23 mouse cellular contexts compared by ENCODE assay signal in genomic region chr15:61455042-61455441, GRCm38 (mm10).
A peak's percentile ranks its signal among the peaks of the same experiment; 100 is the strongest.
DNase-seq lines count a peak whose midpoint lies in the region; ATAC-seq and TF ChIP-seq lines count a peak whose summit lies in the region.
"Had no signal": no experiment of that assay in that cellular context is flagged by ENCODE, and none has a peak within 500 bp of the region (broad histone marks: within the 10 kb centered on the region; RNA-seq: fewer than 3 reads in every experiment).

No protein-coding gene starts in this region.

- H3K79me2 ChIP-seq in CH12.LX (replicated peaks; ENCODE audit: control insufficient read depth, extremely low read depth, insufficient read depth, poor library complexity, severe bottlenecking) = no peaks in the 10 kb centered on the region

- no peak overlapping the region for H3K4me3 ChIP-seq in CH12.LX (replicated peaks in 1 of 3; ENCODE audit: low read depth in 2 of 3, low read length in 2 of 3, poor library complexity in 1 of 3)
- no peak overlapping the region for H3K4me3 ChIP-seq in hindbrain, postnatal 0 days (ENCODE audit: low read length)
- no peak overlapping the region for H3K4me3 ChIP-seq in kidney, embryonic 16.5 days (ENCODE audit: low read length)
- H3K4me3 ChIP-seq in kidney, adult 2 months (ENCODE audit: insufficient read depth, low read depth, low read length) = no peak overlapping the region

- in situ Hi-C loops in CH12.LX (cut with MboI; ENCODE audit: low pct_ligation_motif_present, low pct_unique_long_range_greater_than_20kb, low sequenced_read_pairs) = no loop called here

- TF ChIP-seq POLR2A in CH12.LX (IDR thresholded peaks at IDR 0.05; ENCODE audit: low read depth, low read length) = no peak
- TF ChIP-seq POLR2A in kidney, adult 2 months (IDR thresholded peaks at IDR 0.05; ENCODE audit: low read depth, low read length) = no peak

- no peak overlapping the region for H3K27ac ChIP-seq in CH12.LX (ENCODE audit: insufficient read depth, low read depth)
- no peak overlapping the region for H3K27ac ChIP-seq in hindbrain, postnatal 0 days
- no peak overlapping the region for H3K27ac ChIP-seq in kidney, embryonic 16.5 days (ENCODE audit: low read length)
- no peak overlapping the region for H3K27ac ChIP-seq in kidney, adult 2 months (ENCODE audit: insufficient read depth, low read depth, low read length)

- H3K9ac ChIP-seq in CH12.LX (ENCODE audit: insufficient read depth, low read depth) = no peak overlapping the region
- H3K9ac ChIP-seq in hindbrain, postnatal 0 days (replicated peaks; ENCODE audit: low read length) = no peak overlapping the region
- H3K9ac ChIP-seq in kidney, embryonic 16.5 days (replicated peaks; ENCODE audit: low read length) = no peak overlapping the region

- no peak overlapping the region for H3K4me2 ChIP-seq in CH12.LX (ENCODE audit: insufficient read depth, low read depth, poor library complexity, severe bottlenecking)
- no peak overlapping the region for H3K4me2 ChIP-seq in hindbrain, postnatal 0 days (ENCODE audit: low read depth, low read length)
- no peak overlapping the region for H3K4me2 ChIP-seq in kidney, embryonic 16.5 days (replicated peaks; ENCODE audit: low read depth, low read length)

- H3K36me3 ChIP-seq in CH12.LX (replicated peaks in 1 of 2; ENCODE audit: control insufficient read depth in 1 of 2, insufficient read depth in 1 of 2, low read length in 1 of 2) = no peaks in the 10 kb centered on the region
- no peaks in the 10 kb centered on the region for H3K36me3 ChIP-seq in hindbrain, postnatal 0 days (ENCODE audit: insufficient read depth, low read length)
- no peaks in the 10 kb centered on the region for H3K36me3 ChIP-seq in kidney, embryonic 16.5 days (ENCODE audit: insufficient read depth, low read length)
- no peaks in the 10 kb centered on the region for H3K36me3 ChIP-seq in kidney, adult 2 months (ENCODE audit: control insufficient read depth, insufficient read depth, low read length)
- H3K36me3 ChIP-seq: G1E had no signal

- peak; percentile 8 for DNase-seq in CH12.LX (ENCODE audit: extremely low read depth)
- peak; percentile 30 for DNase-seq in induced T-regulatory cell, adult 2 months (ENCODE audit: low read depth)
- no peak for DNase-seq in hindbrain, postnatal 0 days (ENCODE audit: low spot score)
- no peak for DNase-seq in Muller cell, postnatal 12 days (ENCODE audit: inconsistent ontology term)
- DNase-seq in kidney, adult 2 months = no peak
- DNase-seq: adrenal gland, adult 2 months; adrenal gland, adult 8-10 months; adrenal gland, postnatal 10 days; adrenal gland, postnatal 14 days; adrenal gland, postnatal 25 days; adrenal gland, postnatal 36 days; B cell, adult 2 months; cerebellum, adult 11 months; cerebellum, adult 11-12 months; cerebellum, adult 18-20 months; cerebellum, adult 2 months; cerebellum, adult 8-10 months; cerebellum, adult 9-10 months had no signal

- TF ChIP-seq EP300 in CH12.LX (IDR thresholded peaks at IDR 0.05; ENCODE audit: low read length) = peak; percentile 53

- peak; percentile 47 for ATAC-seq in CD4-positive, CD25-positive, alpha-beta regulatory T cell, adult 4 months
- ATAC-seq in activated CD4-positive, CD25-positive, alpha-beta regulatory T cell, adult 4 months = peak; percentile 23
- ATAC-seq in hindbrain, postnatal 0 days = no peak
- no peak for ATAC-seq in kidney, embryonic 16.5 days (ENCODE audit: low FRiP score, low TSS enrichment)
- ATAC-seq: Patski had no signal

- TF ChIP-seq RAD21 in CH12.LX (IDR thresholded peaks at IDR 0.05; ENCODE audit: low read depth, low read length) = no peak

- TF ChIP-seq CTCF in CH12.LX (conservative IDR thresholded peaks at IDR 0.05 in 1 of 2, IDR thresholded peaks at IDR 0.05 in 1 of 2; ENCODE audit: low read depth in 2 of 2, low read length in 2 of 2) = no peak
- TF ChIP-seq CTCF in hindbrain, postnatal 0 days (IDR thresholded peaks at IDR 0.05; ENCODE audit: low read depth) = no peak
- TF ChIP-seq CTCF in kidney, adult 2 months (conservative IDR thresholded peaks at IDR 0.05; ENCODE audit: insufficient read depth, insufficient read length, low read depth, low read length) = no peak

- dilution Hi-C loops in CH12.LX (cut with MboI; ENCODE audit: extremely low pct_ligation_motif_present, extremely low pct_unique_long_range_greater_than_20kb, low sequenced_read_pairs) = no loop called here

- H3K9me3 ChIP-seq in CH12.LX (replicated peaks; ENCODE audit: low read length) = no peaks in the 10 kb centered on the region
- no peaks in the 10 kb centered on the region for H3K9me3 ChIP-seq in hindbrain, postnatal 0 days (ENCODE audit: low read length)
- no peaks in the 10 kb centered on the region for H3K9me3 ChIP-seq in kidney, embryonic 16.5 days (ENCODE audit: low read length)
- H3K9me3 ChIP-seq: G1E had no signal

- peaks cover 11 to 23% of the 10 kb centered on the region in 2 experiments for H3K4me1 ChIP-seq in CH12.LX (ENCODE audit: control insufficient read depth in 1 of 2, insufficient read depth in 2 of 2)
- H3K4me1 ChIP-seq in hindbrain, postnatal 0 days (ENCODE audit: insufficient read depth, low read length) = no peaks in the 10 kb centered on the region
- 0 out of 2 replicates have a peak, but pooled peaks cover 5% of the 10 kb centered on the region for H3K4me1 ChIP-seq in kidney, embryonic 16.5 days (ENCODE audit: insufficient read depth, low read length)
- H3K4me1 ChIP-seq in kidney, adult 2 months (ENCODE audit: control insufficient read depth, insufficient read depth, low read length) = no peaks in the 10 kb centered on the region

- H3K27me3 ChIP-seq in CH12.LX (replicated peaks) = no peaks in the 10 kb centered on the region
- no peaks in the 10 kb centered on the region for H3K27me3 ChIP-seq in hindbrain, postnatal 0 days (ENCODE audit: insufficient read depth, low read length)
- H3K27me3 ChIP-seq in kidney, embryonic 16.5 days (ENCODE audit: insufficient read depth, low read length) = no peaks in the 10 kb centered on the region
- no peaks in the 10 kb centered on the region for H3K27me3 ChIP-seq in kidney, adult 2 months (replicated peaks; ENCODE audit: control insufficient read depth, insufficient read depth, low read length)
- H3K27me3 ChIP-seq: Patski had no signal

- 87% methylated on average over 5 of the region's 5 CpGs for WGBS in hindbrain, postnatal 0 days
- 80% methylated on average over 5 of the region's 5 CpGs for WGBS in kidney, embryonic 16.5 days
- 90% methylated on average over 5 of the region's 5 CpGs for WGBS in kidney, adult 2 months

TF ChIP-seq in CH12.LX, 34 proteins besides CTCF, POLR2A, EP300 and RAD21:
- TF ChIP-seq IRF4 (IDR thresholded peaks at IDR 0.05; ENCODE audit: low read depth, low read length) = peak; percentile 78
- peak; percentile 69 for TF ChIP-seq JUND (conservative IDR thresholded peaks at IDR 0.05; ENCODE audit: low read depth, low read length)
- no peak for TF ChIP-seq CHD2 (IDR thresholded peaks at IDR 0.05; ENCODE audit: low read length)
- no peak for TF ChIP-seq MEF2A (IDR thresholded peaks at IDR 0.05; ENCODE audit: borderline replicate concordance, low read depth, low read length)
- no peak for TF ChIP-seq BHLHE40 (IDR thresholded peaks at IDR 0.05; ENCODE audit: low read depth, low read length)
- no peak for TF ChIP-seq MAFK (IDR thresholded peaks at IDR 0.05; ENCODE audit: insufficient replicate concordance, low read length)
- TF ChIP-seq GABPA (IDR thresholded peaks at IDR 0.05; ENCODE audit: insufficient replicate concordance, low read depth, low read length) = no peak
- TF ChIP-seq ZKSCAN1 (IDR thresholded peaks at IDR 0.05; ENCODE audit: borderline replicate concordance, low read depth, low read length) = no peak
- no peak for TF ChIP-seq CHD1 (IDR thresholded peaks at IDR 0.05; ENCODE audit: low read depth, low read length)
- TF ChIP-seq RCOR1 (conservative IDR thresholded peaks at IDR 0.05; ENCODE audit: low read depth, low read length) = no peak
- no peak for TF ChIP-seq NRF1 (IDR thresholded peaks at IDR 0.05; ENCODE audit: low read depth, low read length)
- TF ChIP-seq TBP (conservative IDR thresholded peaks at IDR 0.05; ENCODE audit: low read depth, low read length) = no peak
- TF ChIP-seq E2F4 (IDR thresholded peaks at IDR 0.05; ENCODE audit: insufficient replicate concordance, low read depth, low read length) = no peak
- no peak for TF ChIP-seq ZC3H11A (IDR thresholded peaks at IDR 0.05; ENCODE audit: low read depth, low read length)
- TF ChIP-seq UBTF (IDR thresholded peaks at IDR 0.05; ENCODE audit: low read depth, low read length) = no peak
- TF ChIP-seq ELF1 (IDR thresholded peaks at IDR 0.05; ENCODE audit: low read depth, low read length) = no peak
- no peak for TF ChIP-seq TCF12 (IDR thresholded peaks at IDR 0.05; ENCODE audit: low read depth, low read length)
- no peak for TF ChIP-seq ZMIZ1 (IDR thresholded peaks at IDR 0.05; ENCODE audit: low read depth, low read length)
- no peak for TF ChIP-seq KAT2A (IDR thresholded peaks at IDR 0.05; ENCODE audit: insufficient replicate concordance, low read length)
- no peak for TF ChIP-seq SMC3 (IDR thresholded peaks at IDR 0.05; ENCODE audit: low read depth, low read length)
- peak; percentile 35 for TF ChIP-seq JUN (IDR thresholded peaks at IDR 0.05; ENCODE audit: insufficient read depth, low read depth, low read length)
- TF ChIP-seq POLR2AphosphoS2 (IDR thresholded peaks at IDR 0.05; ENCODE audit: low read depth, low read length) = no peak
- no peak for TF ChIP-seq USF1 (IDR thresholded peaks at IDR 0.05; ENCODE audit: low read depth, low read length)

Comparison
In these comparisons a context has a peak if more than half of its experiments do, and no peak if none do; other contexts are left out.
1. ATAC-seq: peak in CD4-positive, CD25-positive, alpha-beta regulatory T cell, adult 4 months (single experiment) and activated CD4-positive, CD25-positive, alpha-beta regulatory T cell, adult 4 months (single experiment); none in hindbrain, postnatal 0 days (single experiment) and kidney, embryonic 16.5 days (single experiment).
2. DNase-seq: peak in CH12.LX (single experiment) and induced T-regulatory cell, adult 2 months (single experiment); none in hindbrain, postnatal 0 days (single experiment), Muller cell, postnatal 12 days (single experiment) and kidney, adult 2 months (single experiment).